Mouse (Mus musculus): ENCODE results near the gene Auh. TPM values are rescaled to one million over a fixed set of nuclear protein-coding genes. Genes with fewer than 3 reads are reported as not detected.
A peak's percentile ranks its signal among the peaks of the same experiment; 100 is the strongest.

Gene Auh
- polyA plus RNA-seq, 1 experiment from 2014 or later: 62.4 TPM

GRCm38 (mm10) chr13:52892065-52892503 is 37.4 kb downstream of the Auh start:
- H3K27ac ChIP-seq: no peak overlapping the region
- peaks cover 10% of the 10 kb centered on the region for H3K36me3 ChIP-seq (replicated peaks; ENCODE audit: control insufficient read depth, insufficient read depth)
- H3K4me3 ChIP-seq (replicated peaks; ENCODE audit: low read length): no peak overlapping the region
- no peak overlapping the region for H3K4me2 ChIP-seq (replicated peaks)
- 80% methylated on average over 10 of the region's 10 CpGs for WGBS
- no peak overlapping the region for H3K9ac ChIP-seq
- ATAC-seq (ENCODE audit: low FRiP score) (no peak), DNase-seq (ENCODE audit: low spot score) (no peak)
- no peaks in the 10 kb centered on the region for H3K4me1 ChIP-seq (replicated peaks; ENCODE audit: control insufficient read depth, insufficient read depth, low read length)
- no peaks in the 10 kb centered on the region for H3K9me3 ChIP-seq (ENCODE audit: control insufficient read depth, low read length)
- no peaks in the 10 kb centered on the region for H3K27me3 ChIP-seq (ENCODE audit: control insufficient read depth, insufficient read depth, low read length)

GRCm38 (mm10) chr13:52890313-52890712 is 39.2 kb downstream of the Auh start:
- Histone ChIP-seq H3K4me2 (replicated peaks) (no peak overlapping the region), H3K9ac (no peak overlapping the region), H3K27me3 (ENCODE audit: control insufficient read depth, insufficient read depth, low read length) (no peaks in the 10 kb centered on the region), H3K4me3 (replicated peaks; ENCODE audit: low read length) (no peak overlapping the region), H3K36me3 (replicated peaks; ENCODE audit: control insufficient read depth, insufficient read depth) (no peaks in the 10 kb centered on the region), H3K4me1 (replicated peaks; ENCODE audit: control insufficient read depth, insufficient read depth, low read length) (no peaks in the 10 kb centered on the region), H3K9me3 (ENCODE audit: control insufficient read depth, low read length) (no peaks in the 10 kb centered on the region), H3K27ac (no peak overlapping the region)
- no peak for DNase-seq (ENCODE audit: low spot score)
- ATAC-seq (ENCODE audit: low FRiP score): no peak
- 85% methylated on average over 9 of the region's 9 CpGs for WGBS

GRCm38 (mm10) chr13:52886779-52887178 is 42.7 kb downstream of the Auh start:
- Histone ChIP-seq H3K9me3 (ENCODE audit: control insufficient read depth, low read length) (no peaks in the 10 kb centered on the region), H3K4me2 (replicated peaks) (no peak overlapping the region), H3K36me3 (replicated peaks; ENCODE audit: control insufficient read depth, insufficient read depth) (no peaks in the 10 kb centered on the region), H3K27me3 (ENCODE audit: control insufficient read depth, insufficient read depth, low read length) (no peaks in the 10 kb centered on the region), H3K9ac (no peak overlapping the region), H3K27ac (no peak overlapping the region), H3K4me1 (replicated peaks; ENCODE audit: control insufficient read depth, insufficient read depth, low read length) (no peaks in the 10 kb centered on the region), H3K4me3 (replicated peaks; ENCODE audit: low read length) (no peak overlapping the region)
- WGBS: 86% methylated on average over 7 of the region's 7 CpGs
- no peak for ATAC-seq (ENCODE audit: low FRiP score)
- no peak for DNase-seq (ENCODE audit: low spot score)

- peak overlapping the region; percentile 11; the same call in 1 of the 2 replicates for H3K9ac ChIP-seq
- H3K4me1 ChIP-seq (replicated peaks; ENCODE audit: control insufficient read depth, insufficient read depth, low read length): peaks cover 12% of the 10 kb centered on the region
- ATAC-seq (ENCODE audit: low FRiP score) (no peak), DNase-seq (ENCODE audit: low spot score) (no peak)
- no peaks in the 10 kb centered on the region for H3K9me3 ChIP-seq (ENCODE audit: control insufficient read depth, low read length)
- H3K36me3 ChIP-seq (replicated peaks; ENCODE audit: control insufficient read depth, insufficient read depth): no peaks in the 10 kb centered on the region
- no peaks in the 10 kb centered on the region for H3K27me3 ChIP-seq (ENCODE audit: control insufficient read depth, insufficient read depth, low read length)
- 75% methylated on average over 4 of the region's 4 CpGs for WGBS
- no peak overlapping the region for H3K4me2 ChIP-seq (replicated peaks)
- H3K27ac ChIP-seq: no peak overlapping the region
- no peak overlapping the region for H3K4me3 ChIP-seq (replicated peaks; ENCODE audit: low read length)
Observed at GRCm38 (mm10) chr13:52883960-52884326, 45.5 kb downstream of the Auh start.

- no peaks in the 10 kb centered on the region for H3K9me3 ChIP-seq (ENCODE audit: control insufficient read depth, low read length)
- H3K4me1 ChIP-seq (replicated peaks; ENCODE audit: control insufficient read depth, insufficient read depth, low read length): peaks cover 12% of the 10 kb centered on the region
- ATAC-seq (ENCODE audit: low FRiP score) (no peak), DNase-seq (ENCODE audit: low spot score) (no peak)
- no peaks in the 10 kb centered on the region for H3K36me3 ChIP-seq (replicated peaks; ENCODE audit: control insufficient read depth, insufficient read depth)
- H3K4me2 ChIP-seq (replicated peaks): no peak overlapping the region
- H3K9ac ChIP-seq: no peak overlapping the region
- 63% methylated on average over 18 of the region's 19 CpGs for WGBS
- no peaks in the 10 kb centered on the region for H3K27me3 ChIP-seq (ENCODE audit: control insufficient read depth, insufficient read depth, low read length)
- no peak overlapping the region for H3K27ac ChIP-seq
- H3K4me3 ChIP-seq (replicated peaks; ENCODE audit: low read length): no peak overlapping the region
Observed at GRCm38 (mm10) chr13:52883084-52883959, 46.2 kb downstream of the Auh start.

- H3K36me3 ChIP-seq (replicated peaks; ENCODE audit: control insufficient read depth, insufficient read depth): no peaks in the 10 kb centered on the region
- DNase-seq (ENCODE audit: low spot score): peak; percentile 45
- ATAC-seq (ENCODE audit: low FRiP score): peak; percentile 54; the same call in 1 of the 2 replicates
Observed at GRCm38 (mm10) chr13:52880386-52880785, 49.1 kb downstream of the Auh start.

GRCm38 (mm10) chr13:52879918-52880317 is 49.6 kb downstream of the Auh start:
- Histone ChIP-seq H3K36me3 (replicated peaks; ENCODE audit: control insufficient read depth, insufficient read depth) (no peaks in the 10 kb centered on the region), H3K4me1 (replicated peaks; ENCODE audit: control insufficient read depth, insufficient read depth, low read length) (peaks cover 18% of the 10 kb centered on the region), H3K27ac (peak overlapping the region; percentile 52; the same call in 1 of the 2 replicates), H3K9ac (no peak overlapping the region), H3K4me2 (replicated peaks) (no peak overlapping the region), H3K27me3 (ENCODE audit: control insufficient read depth, insufficient read depth, low read length) (no peaks in the 10 kb centered on the region), H3K9me3 (ENCODE audit: control insufficient read depth, low read length) (no peaks in the 10 kb centered on the region), H3K4me3 (replicated peaks; ENCODE audit: low read length) (no peak overlapping the region)
- ATAC-seq (ENCODE audit: low FRiP score): peak; percentile 61; the same call in 1 of the 2 replicates
- WGBS: 29% methylated on average over 12 of the region's 12 CpGs
- no peak for DNase-seq (ENCODE audit: low spot score)

More at GRCm38 (mm10) chr13:52880386-52880785, 49.1 kb downstream of the Auh start:
- peaks cover 13% of the 10 kb centered on the region for H3K4me1 ChIP-seq (replicated peaks; ENCODE audit: control insufficient read depth, insufficient read depth, low read length)
- H3K4me2 ChIP-seq (replicated peaks): no peak overlapping the region
- H3K27me3 ChIP-seq (ENCODE audit: control insufficient read depth, insufficient read depth, low read length): no peaks in the 10 kb centered on the region
- H3K27ac ChIP-seq: 0 out of 2 replicates have a peak overlapping the region, but pooled peaks have one; percentile 52
- H3K4me3 ChIP-seq (replicated peaks; ENCODE audit: low read length): no peak overlapping the region
- H3K9me3 ChIP-seq (ENCODE audit: control insufficient read depth, low read length): no peaks in the 10 kb centered on the region
- H3K9ac ChIP-seq: no peak overlapping the region
- 31% methylated on average over 5 of the region's 5 CpGs for WGBS

GRCm38 (mm10) chr13:52879291-52879690 is 50.2 kb downstream of the Auh start:
- no peak for ATAC-seq (ENCODE audit: low FRiP score)
- no peak overlapping the region for H3K27ac ChIP-seq
- 74% methylated on average over 9 of the region's 9 CpGs for WGBS

GRCm38 (mm10) chr13:52878823-52879222 is 50.7 kb downstream of the Auh start:
- no peak for DNase-seq (ENCODE audit: low spot score)
- no peak overlapping the region for H3K4me3 ChIP-seq (replicated peaks; ENCODE audit: low read length)
- no peaks in the 10 kb centered on the region for H3K9me3 ChIP-seq (ENCODE audit: control insufficient read depth, low read length)
- peaks cover 19% of the 10 kb centered on the region for H3K4me1 ChIP-seq (replicated peaks; ENCODE audit: control insufficient read depth, insufficient read depth, low read length)
- no peak overlapping the region for H3K4me2 ChIP-seq (replicated peaks)
- 50% methylated on average over 7 of the region's 7 CpGs for WGBS
- H3K27me3 ChIP-seq (ENCODE audit: control insufficient read depth, insufficient read depth, low read length): no peaks in the 10 kb centered on the region
- H3K27ac ChIP-seq: no peak overlapping the region
- no peak overlapping the region for H3K9ac ChIP-seq
- no peaks in the 10 kb centered on the region for H3K36me3 ChIP-seq (replicated peaks; ENCODE audit: control insufficient read depth, insufficient read depth)
- ATAC-seq (ENCODE audit: low FRiP score): no peak

More at GRCm38 (mm10) chr13:52879291-52879690, 50.2 kb downstream of the Auh start:
- Histone ChIP-seq H3K9ac (no peak overlapping the region), H3K36me3 (replicated peaks; ENCODE audit: control insufficient read depth, insufficient read depth) (no peaks in the 10 kb centered on the region), H3K4me1 (replicated peaks; ENCODE audit: control insufficient read depth, insufficient read depth, low read length) (peaks cover 19% of the 10 kb centered on the region), H3K4me2 (replicated peaks) (no peak overlapping the region), H3K9me3 (ENCODE audit: control insufficient read depth, low read length) (no peaks in the 10 kb centered on the region), H3K27me3 (ENCODE audit: control insufficient read depth, insufficient read depth, low read length) (no peaks in the 10 kb centered on the region), H3K4me3 (replicated peaks; ENCODE audit: low read length) (no peak overlapping the region)
- no peak for DNase-seq (ENCODE audit: low spot score)
